Mouse (Mus musculus): ENCODE data around the gene Slc6a19.

DNA sequence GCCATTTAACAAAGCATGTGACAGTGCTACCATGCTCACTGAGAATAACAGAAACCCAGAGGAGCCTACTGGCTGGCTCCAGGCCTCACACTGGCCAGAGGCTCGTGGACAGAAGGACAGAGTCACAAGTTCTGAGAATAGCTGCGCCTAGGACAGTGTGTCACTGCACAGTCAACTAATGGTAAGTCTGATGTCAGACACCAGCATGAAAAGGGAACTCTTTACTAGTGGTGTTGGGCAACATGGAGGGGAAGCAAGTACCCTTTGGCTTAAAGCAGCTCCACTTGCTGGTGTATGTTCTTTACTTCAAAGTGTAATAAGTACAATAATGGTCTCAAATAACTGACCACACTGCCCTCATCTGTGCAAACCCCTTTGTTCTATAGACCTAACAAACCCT is 11.3 kb downstream of the Slc6a19 start:
- TF ChIP-seq POLR2A (IDR thresholded peaks at IDR 0.05; ENCODE audit: extremely low read depth, insufficient read depth, low read length) (no peak), CTCF (IDR thresholded peaks at IDR 0.05; ENCODE audit: low read depth, low read length) (no peak)

Data from liver, adult 2 months (tissue).